ENCODE assay signal across 26 mouse cellular contexts in the genomic region with DNA sequence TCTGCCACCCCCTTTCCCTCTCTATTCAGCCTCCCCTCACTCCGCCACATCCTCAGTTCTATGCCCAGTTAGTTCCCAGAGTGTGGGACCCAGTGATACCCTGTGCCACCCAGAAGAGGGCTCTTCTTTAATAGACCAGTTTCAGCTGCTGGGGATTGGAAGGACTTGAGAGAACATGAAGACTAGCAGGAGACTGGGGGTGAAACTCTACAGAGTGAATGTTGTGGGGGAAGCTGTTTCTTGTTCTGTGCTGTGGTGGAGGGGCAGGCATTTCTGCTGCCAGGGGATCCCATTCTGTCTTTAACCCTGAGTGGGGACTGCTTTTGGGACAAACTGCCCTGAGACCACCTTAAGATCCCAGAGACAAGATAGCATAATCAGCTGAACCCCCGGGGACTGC.
"Had no signal": no experiment of that assay in that cellular context is flagged by ENCODE, and none has a peak within 500 bp of the region (broad histone marks: within the 10 kb centered on the region; RNA-seq: fewer than 3 reads in every experiment).

No protein-coding gene starts in this region.

- H3K4me1 ChIP-seq: hindbrain, embryonic 13.5 days; hindbrain, embryonic 15.5 days; intestine, embryonic 15.5 days had no signal

- H3K4me3 ChIP-seq: heart, adult 2 months; heart, embryonic 13.5 days; heart, embryonic 15.5 days; hindbrain, embryonic 13.5 days; hindbrain, embryonic 15.5 days; intestine, embryonic 15.5 days; layer of hippocampus, adult 2 months; left cerebral cortex, adult 2 months; limb, embryonic 13.5 days; limb, embryonic 15.5 days; liver, embryonic 13.5 days had no signal

- ATAC-seq: forebrain, postnatal 0 days; hindbrain, postnatal 0 days; inflammation-experienced regulatory T-cells, adult 6 months; intestine, embryonic 15.5 days; intestine, postnatal 0 days had no signal

- H3K4me2 ChIP-seq: heart, embryonic 13.5 days; heart, embryonic 15.5 days; hindbrain, embryonic 13.5 days; hindbrain, embryonic 15.5 days; intestine, embryonic 15.5 days; limb, embryonic 13.5 days; limb, embryonic 15.5 days; liver, embryonic 13.5 days had no signal

- H3K9ac ChIP-seq: forebrain, postnatal 0 days; heart, embryonic 13.5 days; heart, embryonic 15.5 days; hindbrain, embryonic 13.5 days; hindbrain, embryonic 15.5 days; intestine, embryonic 15.5 days; limb, embryonic 13.5 days; limb, embryonic 15.5 days; liver, embryonic 13.5 days had no signal

- DNase-seq: forebrain, postnatal 0 days; gastrocnemius, postnatal 14 days; gastrocnemius, postnatal 36 days; heart, adult 11 months; heart, adult 2 months; heart, postnatal 14 days; heart, postnatal 36 days; kidney, adult 18-20 months; kidney, adult 8-10 months; kidney, postnatal 10 days; kidney, postnatal 25 days; kidney, postnatal 4 days; left cerebral cortex, postnatal 4 days; liver, embryonic 13.5 days had no signal

- H3K27ac ChIP-seq: heart, adult 2 months; heart, embryonic 13.5 days; heart, embryonic 15.5 days; hindbrain, embryonic 13.5 days; hindbrain, embryonic 15.5 days; hindbrain, postnatal 0 days; intestine, embryonic 15.5 days; layer of hippocampus, adult 2 months; left cerebral cortex, adult 2 months; limb, embryonic 13.5 days; limb, embryonic 15.5 days; liver, embryonic 13.5 days had no signal

- H3K9me3 ChIP-seq: heart, embryonic 13.5 days; heart, embryonic 15.5 days; hindbrain, embryonic 13.5 days; hindbrain, embryonic 15.5 days; intestine, embryonic 15.5 days; limb, embryonic 13.5 days; limb, embryonic 15.5 days; liver, embryonic 13.5 days had no signal

- H3K36me3 ChIP-seq: heart, embryonic 15.5 days; hindbrain, embryonic 15.5 days; intestine, embryonic 15.5 days; limb, embryonic 13.5 days; limb, embryonic 15.5 days; liver, embryonic 13.5 days had no signal

- H3K27me3 ChIP-seq: heart, embryonic 13.5 days; heart, embryonic 15.5 days; hindbrain, embryonic 13.5 days; hindbrain, embryonic 15.5 days; intestine, embryonic 15.5 days; limb, embryonic 13.5 days; limb, embryonic 15.5 days; liver, embryonic 13.5 days had no signal
